Comparison of ENCODE assay signal across 8 mouse cellular contexts in the genomic region with DNA sequence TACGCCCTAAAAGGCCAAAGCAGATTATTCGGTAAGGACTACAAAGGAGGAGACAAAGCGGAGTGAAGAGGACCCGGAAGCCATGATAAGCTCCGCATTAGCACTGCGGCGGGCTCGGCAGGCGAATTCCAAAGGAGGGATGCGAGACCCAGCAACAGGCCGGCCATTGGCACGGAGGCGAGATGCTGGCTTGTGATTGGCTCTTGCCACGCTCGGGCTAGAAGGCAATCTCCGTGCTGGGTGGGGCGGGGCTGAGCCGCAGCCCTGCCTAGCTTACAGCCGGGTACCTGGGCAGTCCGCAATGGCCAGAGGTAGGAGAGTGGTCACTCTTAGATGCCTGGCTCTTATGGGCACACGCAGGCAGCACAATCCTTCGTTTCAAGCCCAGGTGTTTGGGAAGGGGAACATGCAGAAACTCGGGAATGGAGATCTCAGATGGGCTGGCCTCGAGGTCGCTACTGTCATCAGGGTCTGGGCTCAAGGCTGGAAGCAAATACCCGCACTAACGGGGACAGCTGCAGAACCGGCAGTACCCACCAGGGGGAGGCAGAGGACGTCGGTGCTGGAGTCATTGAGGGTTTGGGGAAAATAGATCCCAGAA. TPM values are rescaled to one million over a fixed set of nuclear protein-coding genes. Genes with fewer than 3 reads are reported as not detected.
DNase-seq lines count a peak whose midpoint lies in the region; ATAC-seq lines count a peak whose summit lies in the region.

No protein-coding gene starts in this region.

- no peaks in the 10 kb centered on the region for H3K27me3 ChIP-seq in megakaryocyte, embryonic 14.5 days (replicated peaks)

- peaks cover 53% of the 10 kb centered on the region for H3K4me1 ChIP-seq in megakaryocyte, embryonic 14.5 days

- no peaks in the 10 kb centered on the region for H3K9me3 ChIP-seq in megakaryocyte, embryonic 14.5 days

- peaks cover 52% of the 10 kb centered on the region for H3K36me3 ChIP-seq in megakaryocyte, embryonic 14.5 days (replicated peaks; ENCODE audit: low read length)

- peak; percentile 88 to 90 for DNase-seq in gastrocnemius, adult 8-10 months (ENCODE audit: low spot score in 2 of 2)
- peak; percentile 81 for DNase-seq in hindlimb bud, embryonic 11.5 days (ENCODE audit: extremely low spot score, low read depth, low spot score)
- DNase-seq in left cerebral cortex, adult 8-10 months (ENCODE audit: low spot score in 2 of 2): peak; percentile 95 to 97
- DNase-seq in right cerebral cortex, adult 2 months (ENCODE audit: low spot score in 2 of 2): peak; percentile 94
- DNase-seq in urinary bladder, postnatal 10 days (ENCODE audit: low spot score): peak; percentile 81

- peak; percentile 71 for ATAC-seq in activated CD4-positive, CD25-positive, alpha-beta regulatory T cell, adult 4 months
- ATAC-seq in common myeloid progenitor, adult 5-6 weeks (replicated peaks; ENCODE audit: low read depth, poor library complexity, severe bottlenecking): peak; percentile 66

- peak overlapping the region; percentile 64 for H3K4me3 ChIP-seq in megakaryocyte, embryonic 14.5 days (replicated peaks)

RNA-seq across cellular contexts. Expression of gene Hspb1, which starts 15.9 kb away (rescaled TPM):
- polyA plus RNA-seq in activated CD4-positive, CD25-positive, alpha-beta regulatory T cell, adult 4 months (2017; shearing (Covaris generic)): not detected
- total RNA-seq in common myeloid progenitor, adult 5-6 weeks (2017): 0.46 and 1.4 TPM in 2 replicates
- 100 to 1,000 TPM; 202 to 250 (median 231) TPM for total RNA-seq in gastrocnemius, adult 8-10 months (2022)
- total RNA-seq in left cerebral cortex, adult 8-10 months (2022): 10 to 100 TPM; 10.9 to 20.6 (median 14.7) TPM
- 0.79 TPM in 1 of 2 replicates, not detected in the other for polyA plus RNA-seq in megakaryocyte, embryonic 14.5 days (2012; ENCODE audit: insufficient read depth, low replicate concordance)

RNA-seq across cellular contexts. Expression of gene Ywhag, which starts 30.8 kb away (rescaled TPM):
- 10 to 100 TPM; 34.1 to 56.7 TPM for polyA plus RNA-seq in activated CD4-positive, CD25-positive, alpha-beta regulatory T cell, adult 4 months (2017; shearing (Covaris generic))
- 79.8 and 122 TPM in 2 replicates for total RNA-seq in common myeloid progenitor, adult 5-6 weeks (2017)
- 100 to 1,000 TPM; 306 to 315 (median 309) TPM for total RNA-seq in gastrocnemius, adult 8-10 months (2022)
- 1,000 to 10,000 TPM; 1,072 to 1,089 (median 1,074) TPM for total RNA-seq in left cerebral cortex, adult 8-10 months (2022)
- polyA plus RNA-seq in megakaryocyte, embryonic 14.5 days (2012; ENCODE audit: insufficient read depth, low replicate concordance): 121 and 148 TPM in 2 replicates

Comparison
In these comparisons a context has a peak if more than half of its experiments do, and no peak if none do; other contexts are left out.
1. Peak in every context shown above with its lines: DNase-seq, ATAC-seq and H3K4me3 ChIP-seq.
2. RNA of gene Hspb1, which starts 15.9 kb away (total RNA-seq): 202 to 250 TPM in gastrocnemius, adult 8-10 months; 10.9 to 20.6 TPM in left cerebral cortex, adult 8-10 months and 0.46 to 1.4 TPM in common myeloid progenitor, adult 5-6 weeks; every median in the first group is over 4 times any median in the second.